Mouse (Mus musculus): Measurements from ENCODE around the gene A4gnt. TPM values are rescaled to one million over a fixed set of nuclear protein-coding genes. Genes with fewer than 3 reads are reported as not detected.
A peak's percentile ranks its signal among the peaks of the same experiment; 100 is the strongest.

The A4gnt gene
- polyA plus RNA-seq, 1 experiment from 2014 or later, result not detected

GRCm38 (mm10) chr9:99639957-99640356 lies 27.7 kb downstream of the A4gnt start:
- DNase-seq, result no peak
- Histone ChIP-seq H3K27ac (replicated peaks; ENCODE audit: low read depth, low read length) (no peak overlapping the region), H3K36me3 (ENCODE audit: control insufficient read depth, insufficient read depth, low read length) (peaks cover 14% of the 10 kb centered on the region; the same call in 1 of the 2 replicates), H3K9ac (replicated peaks; ENCODE audit: low read length) (no peak overlapping the region), H3K4me3 (replicated peaks; ENCODE audit: low read depth, low read length) (no peak overlapping the region), H3K27me3 (ENCODE audit: control insufficient read depth, insufficient read depth, low read length) (no peaks in the 10 kb centered on the region), H3K4me2 (ENCODE audit: low read length) (no peak overlapping the region), H3K4me1 (ENCODE audit: control insufficient read depth, insufficient read depth, low read length) (no peaks in the 10 kb centered on the region), H3K9me3 (ENCODE audit: control insufficient read depth, low read length) (no peaks in the 10 kb centered on the region)
- WGBS, result 93% methylated on average over 5 of the region's 5 CpGs
- no peak for ATAC-seq (ENCODE audit: low FRiP score, low TSS enrichment)

GRCm38 (mm10) chr9:99645416-99645815 lies 33.1 kb downstream of the A4gnt start:
- no peak overlapping the region for H3K27ac ChIP-seq (replicated peaks; ENCODE audit: low read depth, low read length)
- H3K9ac ChIP-seq (replicated peaks; ENCODE audit: low read length), result no peak overlapping the region
- ATAC-seq (ENCODE audit: low FRiP score, low TSS enrichment) (no peak), DNase-seq (no peak)
- peaks cover 22% of the 10 kb centered on the region; the same call in 1 of the 2 replicates for H3K36me3 ChIP-seq (ENCODE audit: control insufficient read depth, insufficient read depth, low read length)
- H3K9me3 ChIP-seq (ENCODE audit: control insufficient read depth, low read length), result no peaks in the 10 kb centered on the region
- H3K27me3 ChIP-seq (ENCODE audit: control insufficient read depth, insufficient read depth, low read length), result no peaks in the 10 kb centered on the region
- 91% methylated on average over 6 of the region's 6 CpGs for WGBS
- H3K4me1 ChIP-seq (ENCODE audit: control insufficient read depth, insufficient read depth, low read length), result no peaks in the 10 kb centered on the region
- H3K4me3 ChIP-seq (replicated peaks; ENCODE audit: low read depth, low read length), result no peak overlapping the region
- no peak overlapping the region for H3K4me2 ChIP-seq (ENCODE audit: low read length)

- H3K9me3 ChIP-seq (ENCODE audit: control insufficient read depth, low read length), result no peaks in the 10 kb centered on the region
- 96% methylated on average over 6 of the region's 6 CpGs for WGBS
- no peaks in the 10 kb centered on the region for H3K27me3 ChIP-seq (ENCODE audit: control insufficient read depth, insufficient read depth, low read length)
- peaks cover 27% of the 10 kb centered on the region for H3K36me3 ChIP-seq (ENCODE audit: control insufficient read depth, insufficient read depth, low read length)
- H3K4me2 ChIP-seq (ENCODE audit: low read length), result no peak overlapping the region
- H3K27ac ChIP-seq (replicated peaks; ENCODE audit: low read depth, low read length), result no peak overlapping the region
- H3K4me3 ChIP-seq (replicated peaks; ENCODE audit: low read depth, low read length), result no peak overlapping the region
- H3K4me1 ChIP-seq (ENCODE audit: control insufficient read depth, insufficient read depth, low read length), result no peaks in the 10 kb centered on the region
- ATAC-seq (ENCODE audit: low FRiP score, low TSS enrichment), result no peak
- DNase-seq, result no peak
- H3K9ac ChIP-seq (replicated peaks; ENCODE audit: low read length), result no peak overlapping the region
Measured at GRCm38 (mm10) chr9:99646102-99646501, 33.8 kb downstream of the A4gnt start.

GRCm38 (mm10) chr9:99660756-99661155 lies 48.5 kb downstream of the A4gnt start:
- 75% methylated on average over 10 of the region's 10 CpGs for WGBS
- no peak for DNase-seq
- peaks cover 5% of the 10 kb centered on the region; the same call in 1 of the 2 replicates for H3K36me3 ChIP-seq (ENCODE audit: control insufficient read depth, insufficient read depth, low read length)
- no peak overlapping the region for H3K27ac ChIP-seq (replicated peaks; ENCODE audit: low read depth, low read length)
- H3K4me1 ChIP-seq (ENCODE audit: control insufficient read depth, insufficient read depth, low read length), result no peaks in the 10 kb centered on the region
- no peaks in the 10 kb centered on the region for H3K9me3 ChIP-seq (ENCODE audit: control insufficient read depth, low read length)
- H3K9ac ChIP-seq (replicated peaks; ENCODE audit: low read length), result no peak overlapping the region
- no peaks in the 10 kb centered on the region for H3K27me3 ChIP-seq (ENCODE audit: control insufficient read depth, insufficient read depth, low read length)
- H3K4me2 ChIP-seq (ENCODE audit: low read length), result no peak overlapping the region
- ATAC-seq (ENCODE audit: low FRiP score, low TSS enrichment), result no peak
- no peak overlapping the region for H3K4me3 ChIP-seq (replicated peaks; ENCODE audit: low read depth, low read length)

- Histone ChIP-seq H3K27me3 (ENCODE audit: control insufficient read depth, insufficient read depth, low read length) (no peaks in the 10 kb centered on the region), H3K9me3 (ENCODE audit: control insufficient read depth, low read length) (no peaks in the 10 kb centered on the region), H3K9ac (replicated peaks; ENCODE audit: low read length) (no peak overlapping the region), H3K36me3 (ENCODE audit: control insufficient read depth, insufficient read depth, low read length) (peaks cover 5% of the 10 kb centered on the region; the same call in 1 of the 2 replicates), H3K4me1 (ENCODE audit: control insufficient read depth, insufficient read depth, low read length) (no peaks in the 10 kb centered on the region), H3K27ac (replicated peaks; ENCODE audit: low read depth, low read length) (0 out of 2 replicates have a peak overlapping the region, but pooled peaks have one; percentile 20), H3K4me2 (ENCODE audit: low read length) (no peak overlapping the region), H3K4me3 (replicated peaks; ENCODE audit: low read depth, low read length) (no peak overlapping the region)
- DNase-seq (no peak), ATAC-seq (ENCODE audit: low FRiP score, low TSS enrichment) (no peak)
- WGBS, result 77% methylated on average over 16 of the region's 16 CpGs
Measured at GRCm38 (mm10) chr9:99661606-99662166, 49.4 kb downstream of the A4gnt start.

- ATAC-seq (ENCODE audit: low FRiP score, low TSS enrichment) (no peak), DNase-seq (peak; percentile 93)
- peaks cover 9% of the 10 kb centered on the region for H3K36me3 ChIP-seq (ENCODE audit: control insufficient read depth, insufficient read depth, low read length)
- WGBS, result 27% methylated on average over 7 of the region's 7 CpGs
- H3K4me3 ChIP-seq (replicated peaks; ENCODE audit: low read depth, low read length), result no peak overlapping the region
- 0 out of 2 replicates have a peak overlapping the region, but pooled peaks have one; percentile 20 for H3K27ac ChIP-seq (replicated peaks; ENCODE audit: low read depth, low read length)
- 0 out of 2 replicates have a peak overlapping the region, but pooled peaks have one; percentile 11 for H3K4me2 ChIP-seq (ENCODE audit: low read length)
- H3K27me3 ChIP-seq (ENCODE audit: control insufficient read depth, insufficient read depth, low read length), result no peaks in the 10 kb centered on the region
- H3K9me3 ChIP-seq (ENCODE audit: control insufficient read depth, low read length), result no peaks in the 10 kb centered on the region
- no peak overlapping the region for H3K9ac ChIP-seq (replicated peaks; ENCODE audit: low read length)
- no peaks in the 10 kb centered on the region for H3K4me1 ChIP-seq (ENCODE audit: control insufficient read depth, insufficient read depth, low read length)
Measured at GRCm38 (mm10) chr9:99662406-99662805, 50.1 kb downstream of the A4gnt start.

- Histone ChIP-seq H3K9me3 (ENCODE audit: control insufficient read depth, low read length) (no peaks in the 10 kb centered on the region), H3K36me3 (ENCODE audit: control insufficient read depth, insufficient read depth, low read length) (peaks cover 9% of the 10 kb centered on the region), H3K4me1 (ENCODE audit: control insufficient read depth, insufficient read depth, low read length) (no peaks in the 10 kb centered on the region), H3K4me2 (ENCODE audit: low read length) (no peak overlapping the region), H3K27me3 (ENCODE audit: control insufficient read depth, insufficient read depth, low read length) (no peaks in the 10 kb centered on the region), H3K9ac (replicated peaks; ENCODE audit: low read length) (no peak overlapping the region), H3K27ac (replicated peaks; ENCODE audit: low read depth, low read length) (no peak overlapping the region), H3K4me3 (replicated peaks; ENCODE audit: low read depth, low read length) (no peak overlapping the region)
- ATAC-seq (ENCODE audit: low FRiP score, low TSS enrichment) (no peak), DNase-seq (no peak)
- WGBS, result 95% methylated on average over 10 of the region's 10 CpGs
Measured at GRCm38 (mm10) chr9:99662887-99663286, 50.6 kb downstream of the A4gnt start.

GRCm38 (mm10) chr9:99667596-99667995 lies 55.3 kb downstream of the A4gnt start:
- ATAC-seq (ENCODE audit: low FRiP score, low TSS enrichment), result no peak
- H3K9ac ChIP-seq (replicated peaks; ENCODE audit: low read length), result no peak overlapping the region
- H3K4me3 ChIP-seq (replicated peaks; ENCODE audit: low read depth, low read length), result no peak overlapping the region
- 82% methylated on average over 8 of the region's 8 CpGs for WGBS
- H3K4me1 ChIP-seq (ENCODE audit: control insufficient read depth, insufficient read depth, low read length), result no peaks in the 10 kb centered on the region
- no peak for DNase-seq
- H3K27me3 ChIP-seq (ENCODE audit: control insufficient read depth, insufficient read depth, low read length), result no peaks in the 10 kb centered on the region
- 0 out of 2 replicates have a peak, but pooled peaks cover 4% of the 10 kb centered on the region for H3K9me3 ChIP-seq (ENCODE audit: control insufficient read depth, low read length)
- no peak overlapping the region for H3K27ac ChIP-seq (replicated peaks; ENCODE audit: low read depth, low read length)
- H3K4me2 ChIP-seq (ENCODE audit: low read length), result no peak overlapping the region
- peaks cover 12% of the 10 kb centered on the region for H3K36me3 ChIP-seq (ENCODE audit: control insufficient read depth, insufficient read depth, low read length)

GRCm38 (mm10) chr9:99671603-99672002 lies 59.3 kb downstream of the A4gnt start:
- Histone ChIP-seq H3K27ac (replicated peaks; ENCODE audit: low read depth, low read length) (no peak overlapping the region), H3K4me1 (ENCODE audit: control insufficient read depth, insufficient read depth, low read length) (no peaks in the 10 kb centered on the region), H3K4me3 (replicated peaks; ENCODE audit: low read depth, low read length) (no peak overlapping the region), H3K36me3 (ENCODE audit: control insufficient read depth, insufficient read depth, low read length) (peaks cover 12% of the 10 kb centered on the region), H3K9ac (replicated peaks; ENCODE audit: low read length) (no peak overlapping the region), H3K9me3 (ENCODE audit: control insufficient read depth, low read length) (0 out of 2 replicates have a peak, but pooled peaks cover 4% of the 10 kb centered on the region), H3K4me2 (ENCODE audit: low read length) (no peak overlapping the region), H3K27me3 (ENCODE audit: control insufficient read depth, insufficient read depth, low read length) (no peaks in the 10 kb centered on the region)
- ATAC-seq (ENCODE audit: low FRiP score, low TSS enrichment), result no peak
- WGBS, result 55% methylated on average over 2 of the region's 2 CpGs
- peak; percentile 32 for DNase-seq
